Mouse (Mus musculus) adrenal gland, adult 2 months (tissue): ENCODE data around the gene Cplx2. TPM values are rescaled to one million over a fixed set of nuclear protein-coding genes. Genes with fewer than 3 reads are reported as not detected.

Experiments
- DNase-seq: peaks from one replicate; pipeline ENCODE4 v3.0.0; 2021
- long read RNA-seq: library from polyadenylated mRNA; stranded (forward); transcript quantifications from one replicate; pipeline ENCODE4 v2.0.0, GENCODE M21; 2021
- polyA plus RNA-seq: library from polyadenylated mRNA; depleted of rRNA; stranded (reverse); fragments of >200 nt; gene quantifications from 2 replicates; pipeline ENCODE4 v1.2.3, GENCODE M21; 2012; rRNA removed
- total RNA-seq, 2 experiments: library from RNA; stranded (reverse); gene quantifications; 2 replicates each; pipeline ENCODE4 v1.2.3; 2021

The Cplx2 gene
- total RNA-seq (10 to 100 TPM; 20.3 to 20.8 TPM), polyA plus RNA-seq (22.6 and 23.8 TPM in 2 replicates)
- long read RNA-seq, partial matches to known transcripts: 0 of 4 reads
- long read RNA-seq, other reads (novel, unspliced or antisense): 4 of 4 reads

DNA sequence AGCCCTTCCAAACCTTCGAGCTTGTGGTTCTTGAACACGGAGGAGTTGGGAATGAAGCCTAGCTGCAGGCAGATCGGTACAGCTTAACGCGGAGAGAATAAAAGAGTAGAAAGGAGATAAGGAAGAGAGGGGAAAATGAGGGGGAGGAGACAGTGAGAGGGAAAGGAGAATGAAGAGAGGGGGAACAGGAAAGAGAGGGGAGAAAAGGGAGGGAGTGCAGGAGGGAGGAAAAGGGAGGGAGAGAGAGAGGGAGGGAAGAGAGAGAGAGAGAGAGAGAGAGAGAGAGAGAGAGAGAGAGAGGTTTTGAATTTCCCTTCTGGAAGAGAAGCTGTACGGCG, at the start of gene Cplx2:
Gene Cplx2 (plus strand): TSS at position 301 of the 338 bp plus-strand sequence.
- DNase-seq: no peak

DNA sequence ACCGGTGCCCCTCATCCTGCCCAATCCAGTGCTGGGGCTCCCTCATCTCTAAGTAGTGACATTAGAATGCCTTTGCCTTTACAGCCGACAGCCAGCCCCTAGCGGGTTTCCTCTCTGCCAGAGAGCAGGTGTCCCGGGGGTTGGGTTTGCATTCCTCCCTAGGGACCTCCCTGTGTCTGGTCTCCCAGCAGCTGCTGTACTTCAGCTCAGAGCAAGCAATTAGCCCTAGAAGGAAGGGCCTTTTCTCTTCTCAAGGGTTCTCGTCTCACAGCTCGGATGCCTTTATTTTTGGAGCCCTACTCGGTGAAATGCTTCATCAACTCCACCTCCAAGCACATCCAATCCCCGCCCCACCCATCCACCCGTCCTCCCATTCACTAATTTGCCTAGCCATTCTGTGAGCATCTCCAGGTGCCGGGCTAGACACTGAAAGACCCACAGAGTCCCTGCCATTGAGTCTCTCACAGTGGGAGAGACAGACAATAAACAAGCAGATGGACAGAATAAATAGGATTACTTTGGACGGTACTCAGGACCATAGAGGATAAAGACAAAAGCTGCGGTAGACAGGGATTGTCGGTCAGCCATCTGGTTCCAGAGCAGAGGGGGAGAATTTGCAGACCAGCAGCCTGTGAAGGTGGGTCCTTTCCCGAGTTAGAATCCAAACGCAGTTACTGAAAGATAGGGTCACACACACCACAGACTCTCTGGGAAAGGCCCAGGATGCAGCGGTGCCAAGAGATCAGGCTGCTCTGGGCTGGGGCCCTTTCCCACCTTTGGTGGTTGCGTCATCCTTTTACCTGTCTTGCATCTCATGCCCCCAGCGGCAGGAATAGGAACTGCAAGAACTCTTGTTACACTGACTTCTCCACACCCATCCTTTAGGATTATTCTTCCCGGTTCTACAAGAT, 48.5 kb upstream of the Cplx2 start:
- DNase-seq: no peak

DNA sequence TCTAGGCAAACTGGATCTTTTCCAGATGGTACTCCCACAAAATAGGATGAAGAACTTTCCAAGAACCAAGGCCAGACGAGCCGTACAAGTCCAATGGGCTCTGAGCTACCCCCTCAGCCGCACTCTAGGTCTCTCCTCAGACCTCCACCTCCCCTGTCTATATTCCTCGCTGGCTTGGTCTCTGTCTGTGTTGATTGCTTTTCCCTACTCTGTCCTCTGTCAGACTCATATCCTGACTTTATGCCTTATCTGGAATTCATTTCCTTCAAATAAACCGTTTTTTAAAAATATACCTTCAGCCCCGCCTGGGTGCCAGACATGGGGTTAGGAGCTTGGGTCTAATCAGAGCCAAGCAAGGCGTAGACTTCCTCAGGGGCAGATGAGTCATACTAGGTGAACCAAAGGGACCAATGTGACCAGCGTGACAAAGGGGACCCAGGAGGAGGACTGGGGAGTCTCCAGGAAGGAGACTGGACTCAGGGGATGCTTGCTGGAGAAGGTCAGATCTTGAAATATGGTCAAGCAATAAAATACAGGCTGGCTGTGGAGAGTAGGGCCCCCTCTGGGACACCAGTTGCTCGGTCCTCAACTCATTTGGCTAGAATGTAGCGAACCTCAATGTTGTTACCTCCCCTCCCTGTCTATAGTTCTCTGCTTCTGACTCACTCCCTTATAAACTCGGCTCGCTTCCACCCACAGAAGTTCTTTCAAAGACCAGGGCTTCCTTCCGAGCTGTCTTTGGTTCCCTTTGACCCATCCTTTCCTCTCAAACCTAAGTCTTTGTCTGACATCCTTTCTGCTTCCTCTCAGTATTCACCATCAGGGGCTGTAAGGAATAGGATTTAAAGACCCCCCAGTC, 47.6 kb upstream of the Cplx2 start:
- DNase-seq: no peak

DNA sequence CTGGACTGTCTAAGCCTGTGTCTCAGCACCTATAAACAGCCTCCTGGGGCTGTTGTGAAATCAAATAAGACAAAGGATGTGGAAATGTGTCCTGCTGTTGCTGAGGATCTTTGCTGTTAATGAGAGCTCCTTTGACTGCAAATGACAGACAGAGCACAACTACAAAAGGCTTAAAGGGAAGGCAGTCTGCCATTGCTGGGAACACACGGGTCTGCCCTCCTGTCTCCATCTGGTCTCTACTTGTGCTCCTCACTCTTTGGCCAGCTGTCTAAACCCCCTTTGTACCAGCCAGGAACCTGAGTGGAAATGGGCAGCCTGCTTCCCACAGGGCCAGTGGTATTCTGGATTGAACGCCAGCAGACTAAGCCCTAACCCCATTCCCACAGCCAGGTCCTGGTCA, 47.0 kb upstream of the Cplx2 start:
- no peak for DNase-seq

DNA sequence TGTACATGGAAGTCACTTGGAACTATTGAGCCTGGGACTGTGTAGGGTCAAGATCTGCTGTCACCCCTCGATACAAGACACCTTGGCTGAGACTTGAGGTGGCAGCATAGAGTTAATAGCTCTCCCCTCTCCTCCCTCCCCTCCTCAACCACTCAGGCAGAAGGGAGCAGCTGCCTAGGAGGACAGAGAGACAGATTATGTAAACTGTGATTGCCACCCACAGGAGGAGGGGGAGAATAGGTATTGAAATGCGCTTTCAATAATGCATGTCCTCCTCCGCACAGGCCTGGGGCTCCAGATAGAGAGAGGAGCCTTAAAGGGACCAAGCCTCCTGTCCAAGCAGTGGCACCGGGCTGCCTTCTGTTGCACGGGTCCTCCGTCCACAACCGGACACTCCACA, 45.3 kb upstream of the Cplx2 start:
- DNase-seq: no peak

DNA sequence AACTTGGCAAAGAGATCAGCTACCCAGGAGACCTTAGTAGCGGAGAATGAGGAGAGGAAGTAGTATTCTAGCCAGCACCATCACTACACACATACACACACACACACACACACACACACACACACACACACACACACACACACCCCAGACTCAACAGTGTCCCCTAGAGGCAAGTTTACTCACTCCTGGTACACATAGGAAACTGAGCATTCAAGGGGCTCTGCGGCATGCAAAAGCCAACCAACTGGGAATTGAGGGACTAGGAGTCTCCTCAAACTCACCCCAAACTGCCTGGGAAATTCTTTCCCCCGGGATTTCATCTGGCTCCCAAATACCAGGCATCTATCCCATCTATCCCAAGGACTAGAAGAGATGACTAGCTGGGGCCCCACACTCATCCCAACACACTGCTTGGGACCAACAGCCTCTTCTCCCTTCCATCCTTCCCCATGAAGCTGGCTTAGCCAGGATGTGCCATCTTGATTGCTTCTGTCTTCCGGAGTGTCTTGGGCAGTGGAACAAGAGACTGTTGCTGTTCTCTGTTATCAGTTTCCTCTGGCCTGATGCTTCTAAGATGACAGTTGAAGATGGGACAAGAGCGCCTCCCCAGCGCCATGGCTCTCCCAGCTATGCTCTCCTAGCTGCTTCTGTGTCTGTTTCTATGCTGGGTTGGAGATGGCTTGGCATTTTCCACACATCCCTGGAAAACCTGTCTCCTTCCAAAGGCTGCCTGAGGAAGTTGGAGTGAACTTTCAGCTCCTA, 44.3 kb upstream of the Cplx2 start:
- DNase-seq: no peak

DNA sequence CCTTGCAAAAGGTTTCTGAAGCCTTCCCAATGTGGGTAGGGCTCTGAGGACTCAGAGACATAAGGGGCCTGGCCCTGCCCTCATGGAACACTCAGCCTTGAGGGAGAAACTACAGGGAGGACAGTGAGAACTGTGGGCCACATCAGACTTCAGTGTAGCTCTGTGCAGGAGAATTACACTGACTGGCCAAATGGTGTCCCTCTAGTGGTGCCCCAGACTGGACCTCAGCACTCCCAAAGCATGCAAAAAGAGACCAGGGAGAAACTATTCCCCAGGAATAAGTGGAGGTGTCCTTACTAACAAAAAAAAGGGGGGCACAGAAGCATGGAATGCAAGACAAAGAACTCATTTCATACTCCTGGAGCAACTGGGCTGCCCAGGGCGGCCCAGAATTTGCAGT, 43.1 kb upstream of the Cplx2 start:
- no peak for DNase-seq

DNA sequence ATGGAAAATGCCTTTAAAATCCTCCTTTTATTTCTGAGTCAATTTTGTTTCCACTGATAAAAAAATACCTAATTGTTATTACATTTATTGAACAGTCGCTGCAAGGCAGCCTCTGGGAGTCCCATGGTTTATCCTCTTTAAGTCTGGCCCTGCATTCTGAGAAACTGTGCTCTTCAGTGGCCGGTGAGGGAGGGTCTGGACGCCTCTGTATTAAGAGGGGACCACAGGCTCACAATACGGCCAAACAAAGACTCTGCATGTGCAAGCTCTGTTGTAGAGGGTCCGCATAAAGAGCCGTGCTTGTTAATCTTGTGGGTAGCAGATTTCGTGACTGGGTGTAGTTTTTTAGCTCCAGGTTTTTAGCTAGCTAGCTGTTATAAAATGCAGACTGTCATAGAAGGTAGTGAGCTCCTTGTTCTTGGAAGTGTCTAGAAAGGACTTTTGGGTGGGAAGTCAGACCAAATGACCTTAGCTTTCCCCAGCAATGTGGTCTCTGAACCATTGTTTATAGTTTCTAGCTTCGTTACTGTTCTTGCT, 42.1 kb upstream of the Cplx2 start:
- no peak for DNase-seq

DNA sequence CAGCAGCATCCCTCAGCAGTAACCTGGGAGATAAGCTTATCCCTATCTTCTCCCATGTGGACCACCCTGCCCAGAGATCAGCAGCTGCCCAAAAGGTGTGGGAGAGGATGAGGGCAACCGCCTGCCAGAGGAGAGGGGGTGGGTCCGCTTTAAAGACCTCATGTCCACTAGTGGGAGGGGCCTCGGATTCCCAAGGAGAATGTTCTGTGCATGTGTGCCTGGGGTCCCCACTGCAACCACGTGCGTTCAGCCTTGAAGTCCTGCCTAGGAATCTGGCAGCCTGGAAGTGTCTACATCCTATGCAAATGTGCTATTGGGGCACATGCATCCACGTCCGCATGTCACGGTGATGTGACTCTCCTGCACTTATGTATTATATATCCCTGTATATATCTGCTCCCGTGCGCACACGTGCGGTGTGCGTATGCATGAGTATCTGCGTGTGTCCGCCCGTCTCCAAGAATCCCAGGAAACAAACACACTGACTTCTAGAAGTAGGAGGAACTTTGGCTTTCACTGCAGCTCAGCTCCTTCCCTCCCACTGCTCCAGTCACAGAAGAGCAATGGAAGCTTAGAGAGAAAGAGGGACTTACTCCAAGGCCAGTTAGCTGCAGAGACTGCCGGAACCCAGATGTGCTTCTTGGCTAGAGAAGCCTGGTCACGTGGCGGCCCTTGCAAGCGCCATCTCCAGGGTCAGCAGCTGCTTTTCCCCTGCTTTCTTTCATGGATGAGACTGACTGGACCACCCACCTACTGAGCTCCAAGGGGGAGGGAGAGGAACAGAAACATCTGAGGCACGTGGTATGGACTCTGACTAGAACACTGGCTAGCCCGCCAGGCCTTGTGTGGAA, 39.1 kb upstream of the Cplx2 start:
- DNase-seq: peak; percentile 40

DNA sequence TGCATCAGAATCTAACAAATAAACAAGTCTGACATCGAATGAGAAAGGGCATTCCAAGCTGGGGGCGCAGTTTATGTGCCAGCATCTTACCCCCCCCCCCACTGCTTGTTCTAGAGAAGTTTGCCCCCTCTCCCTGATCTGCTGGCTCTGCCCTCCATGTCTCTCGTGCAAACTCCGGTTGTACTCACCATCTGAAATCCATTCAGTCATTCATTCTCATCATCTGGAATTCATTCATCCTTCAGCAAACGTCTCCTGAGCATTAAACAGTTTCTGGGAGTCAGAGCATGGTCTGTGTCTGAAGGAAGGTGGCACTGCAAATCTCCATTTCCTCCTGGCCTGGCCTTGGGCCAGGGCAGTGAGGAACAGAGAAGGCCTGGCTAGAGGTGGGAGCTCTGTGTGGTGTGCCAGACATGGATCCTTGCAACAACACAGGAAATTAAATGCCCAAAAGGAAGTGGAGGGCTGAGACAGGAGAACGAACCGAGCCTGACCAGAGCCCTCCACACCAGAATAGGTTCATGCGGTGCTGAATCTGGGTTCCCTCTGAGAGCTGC, 38.1 kb upstream of the Cplx2 start:
- no peak for DNase-seq

DNA sequence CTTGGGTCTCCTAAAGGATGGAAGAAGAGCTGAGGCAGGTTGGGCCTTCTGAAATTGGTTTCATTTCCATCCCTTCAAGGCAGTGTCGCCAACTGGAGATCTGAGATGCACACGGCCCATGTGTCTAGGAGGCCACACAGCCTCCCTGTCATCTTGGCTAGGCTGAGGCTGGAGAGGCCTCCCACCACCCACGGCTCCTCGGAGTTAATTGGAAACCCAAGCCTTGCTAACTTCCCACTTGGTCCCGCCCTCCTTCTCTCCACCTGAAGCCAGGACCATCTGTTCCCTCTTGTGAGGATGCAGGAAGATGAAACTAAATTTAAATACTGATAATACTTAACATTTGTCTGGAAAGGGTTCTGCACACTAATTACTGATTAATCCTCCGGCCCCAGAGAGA, 34.1 kb upstream of the Cplx2 start:
- no peak for DNase-seq

DNA sequence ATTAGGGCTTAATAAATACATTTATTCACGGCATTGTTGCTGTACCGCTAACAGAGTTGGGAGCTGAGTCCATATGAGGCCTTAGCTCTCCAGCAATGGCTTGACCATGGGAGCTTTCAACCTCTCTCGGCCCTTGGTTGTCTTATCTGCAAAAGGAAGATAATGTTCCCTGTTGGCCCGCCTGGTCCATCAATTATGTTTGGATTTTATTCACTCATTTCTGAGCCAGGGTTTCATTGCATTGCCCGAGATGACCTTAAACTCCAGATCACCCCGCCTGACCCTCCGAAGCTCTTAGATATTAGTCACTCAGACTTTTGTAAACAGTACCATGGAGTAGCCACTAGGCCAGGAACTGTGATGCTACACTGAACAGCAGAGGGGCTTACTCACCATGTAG, 33.6 kb upstream of the Cplx2 start:
- DNase-seq: peak; percentile 84

DNA sequence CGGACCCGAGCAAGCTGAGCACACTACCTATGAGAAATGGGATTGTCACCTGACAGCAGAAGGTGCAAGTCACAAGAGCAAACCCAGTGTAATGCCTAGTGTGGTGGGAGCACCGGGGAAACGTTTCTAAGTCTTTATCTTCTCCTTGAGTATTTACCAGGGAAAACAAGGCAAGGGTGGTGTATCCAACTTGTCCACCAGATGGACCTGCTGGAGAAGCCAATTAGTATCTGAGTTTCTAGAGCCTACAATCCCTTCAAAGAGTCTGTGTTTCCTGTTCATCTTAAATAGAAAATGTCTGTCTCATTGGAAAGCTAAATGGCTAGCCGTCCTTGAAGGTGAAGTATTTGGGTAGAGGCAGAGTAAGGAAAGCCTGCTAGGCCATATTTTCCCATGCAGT, 32.3 kb upstream of the Cplx2 start:
- no peak for DNase-seq

DNA sequence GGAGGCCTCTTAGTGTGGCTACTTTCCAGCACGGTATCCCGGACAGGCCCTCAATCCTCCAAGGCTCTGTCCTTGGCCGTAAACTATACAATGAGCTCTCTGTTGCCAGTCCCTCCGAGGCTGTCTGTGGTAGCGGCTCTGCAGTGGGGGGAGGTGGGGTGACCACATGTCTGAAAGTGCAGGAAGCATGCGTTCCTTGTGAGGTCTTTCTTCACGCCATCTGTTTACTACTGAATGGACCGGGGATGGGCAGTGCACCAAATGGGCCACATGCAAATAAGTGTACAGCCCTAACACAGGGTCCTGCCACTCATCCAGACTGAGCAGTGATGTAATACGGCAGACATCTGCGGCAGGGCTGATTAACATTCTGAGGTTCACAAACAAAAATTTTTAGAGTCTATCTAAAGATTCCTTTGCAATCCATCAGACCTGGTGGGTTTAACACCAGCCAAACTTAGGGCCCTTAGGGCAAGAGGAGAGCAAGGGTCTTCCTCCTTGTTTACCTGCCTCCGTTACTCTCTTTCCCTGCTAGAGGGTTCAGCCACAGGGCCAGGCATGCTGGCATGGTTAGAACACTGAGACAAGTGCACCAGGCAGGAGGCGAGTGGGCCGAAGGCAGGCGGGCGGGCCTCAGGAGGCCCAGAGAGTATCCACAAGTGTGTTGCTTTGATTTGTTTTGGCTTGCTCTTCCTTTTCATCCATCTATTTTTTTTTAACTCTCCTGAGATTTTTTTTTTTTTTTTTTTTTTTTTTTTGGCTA, 25.1 kb upstream of the Cplx2 start:
- no peak for DNase-seq

DNA sequence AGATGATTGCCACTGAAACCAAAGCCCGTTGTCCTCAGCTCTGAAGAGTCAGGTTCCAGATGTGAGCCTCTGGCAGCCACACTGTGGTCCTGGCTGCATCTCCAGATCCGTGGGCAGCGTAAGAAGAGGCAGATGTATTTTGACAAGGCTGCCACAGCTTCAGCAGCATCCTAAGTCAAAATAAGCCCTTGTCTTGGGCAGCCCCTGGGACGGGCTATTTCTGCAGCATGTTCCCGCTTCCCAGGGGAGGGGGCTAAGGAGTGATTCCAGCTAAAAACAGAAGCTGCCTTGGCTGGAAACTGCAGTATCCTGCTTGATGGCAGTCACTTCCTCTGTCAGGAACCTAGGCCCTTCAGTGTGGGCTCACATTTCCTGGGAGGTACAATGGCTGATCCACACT, 23.1 kb upstream of the Cplx2 start:
- no peak for DNase-seq

DNA sequence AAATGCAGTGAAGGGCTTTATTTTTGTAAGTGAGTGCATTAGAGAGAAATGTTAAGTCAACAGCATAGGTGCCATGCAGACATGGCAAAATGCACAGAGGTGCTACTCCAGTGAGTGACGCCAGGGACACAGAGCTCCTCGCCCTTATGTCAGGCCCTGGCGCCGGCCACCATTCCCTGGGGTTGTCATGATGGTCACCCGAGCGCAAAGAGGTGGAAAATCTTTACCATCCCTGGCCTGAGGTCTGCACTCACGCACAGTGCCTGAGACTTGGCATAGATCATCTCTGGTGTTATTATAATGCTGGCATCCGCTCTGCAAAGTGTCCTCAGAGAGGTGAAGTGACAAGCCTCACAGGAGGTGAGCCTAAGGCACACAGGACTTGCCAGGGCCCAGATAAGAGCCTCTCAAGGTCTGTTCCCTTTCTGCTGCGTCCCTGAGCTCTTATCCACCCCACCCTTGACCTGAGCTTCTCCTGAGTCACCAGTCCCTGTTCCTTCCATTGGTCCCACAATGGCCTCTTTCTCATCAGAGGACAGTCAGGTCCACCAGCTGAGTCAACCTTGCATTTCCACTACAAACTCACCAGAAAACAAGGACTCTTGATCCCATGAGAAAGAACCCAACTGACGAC, 21.9 kb upstream of the Cplx2 start:
- DNase-seq: peak; percentile 80

DNA sequence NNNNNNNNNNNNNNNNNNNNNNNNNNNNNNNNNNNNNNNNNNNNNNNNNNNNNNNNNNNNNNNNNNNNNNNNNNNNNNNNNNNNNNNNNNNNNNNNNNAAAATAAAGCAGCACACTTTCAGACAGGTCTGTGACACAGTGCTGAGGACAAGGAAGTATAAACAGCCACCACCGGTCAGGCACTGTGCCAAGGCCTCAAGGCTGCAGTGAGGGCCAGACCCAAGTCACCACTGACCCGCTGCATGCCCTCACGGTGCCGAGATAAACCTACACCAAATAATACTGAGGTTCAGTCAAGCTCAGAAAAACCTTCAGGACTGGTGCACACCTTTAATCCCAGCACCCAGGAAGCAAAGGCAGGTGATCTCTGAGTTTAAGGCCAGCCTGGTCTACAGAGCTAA, 13.7 kb upstream of the Cplx2 start:
- DNase-seq: peak; percentile 90

DNA sequence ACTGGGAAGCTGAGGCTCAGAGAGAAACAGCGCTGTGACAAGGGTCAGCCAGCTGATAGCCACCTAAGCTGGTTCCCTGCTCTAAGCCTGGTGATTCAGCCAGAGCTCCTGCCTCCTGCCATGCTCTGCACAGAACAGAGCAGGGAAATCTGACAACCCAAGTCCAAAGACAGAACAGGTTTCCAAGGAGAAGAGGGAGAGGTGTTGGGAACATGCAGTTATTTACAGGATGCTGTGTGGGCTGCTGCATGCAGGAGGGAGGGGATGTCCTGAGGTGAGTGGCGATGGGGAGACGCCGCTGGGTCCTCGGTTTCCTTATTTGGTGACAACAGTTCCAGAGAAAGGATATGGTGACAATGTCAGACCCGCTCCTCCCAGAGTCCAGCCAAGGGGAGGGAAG, 12.0 kb upstream of the Cplx2 start:
- DNase-seq: no peak

DNA sequence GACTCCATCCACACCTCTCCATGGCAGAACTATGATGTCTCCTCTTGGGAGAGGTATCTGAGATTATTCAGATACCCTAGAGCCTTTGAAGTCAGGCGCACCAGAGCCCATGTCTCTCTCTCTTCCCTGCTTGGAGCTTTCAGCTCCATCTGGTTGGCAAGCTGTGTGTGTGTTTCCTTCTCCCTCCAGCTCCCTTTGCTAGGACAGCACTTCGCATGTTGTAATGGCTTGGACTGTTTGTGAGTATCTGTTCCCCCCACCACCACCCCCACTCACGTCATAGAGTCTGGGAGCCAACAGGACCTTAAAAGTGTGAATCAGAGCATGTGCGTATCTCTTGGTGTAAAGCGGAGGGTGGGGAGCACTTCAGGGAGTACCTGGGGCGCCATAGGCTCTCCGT, 6.5 kb upstream of the Cplx2 start:
- DNase-seq: no peak
